Mouse (Mus musculus) bone marrow macrophage, adult 2 months (primary cell): ENCODE measurements around the gene Kcnk3.

ENCODE experiments used
- CTCF ChIP-seq: IDR thresholded peaks from 2 replicates; pipeline ENCODE4 v1.5.1; 2012; ENCODE audit warnings: low read depth, mild to moderate bottlenecking, low read length, moderate library complexity
- POLR2A ChIP-seq: IDR thresholded peaks from 2 replicates; pipeline ENCODE4 v1.6.1; 2012; ENCODE audit warnings: mild to moderate bottlenecking, low read depth, low read length, borderline replicate concordance

- no peak for TF ChIP-seq CTCF
- TF ChIP-seq POLR2A = no peak
Measured at GRCm38 (mm10) chr5:30591205-30591731, 3.3 kb downstream of the Kcnk3 start.
